27 mouse cellular contexts compared by ENCODE assay signal in genomic region chr17:72760937-72761336, GRCm38 (mm10).
DNase-seq lines count a peak whose midpoint lies in the region; ATAC-seq lines count a peak whose summit lies in the region.
"Had no signal": no experiment of that assay in that cellular context is flagged by ENCODE, and none has a peak within 500 bp of the region (broad histone marks: within the 10 kb centered on the region; RNA-seq: fewer than 3 reads in every experiment).

No protein-coding gene starts in this region.

- DNase-seq in hindbrain, embryonic 11.5 days (ENCODE audit: low spot score): peak; percentile 9
- no peak for DNase-seq in hindbrain, embryonic 10.5 days (ENCODE audit: low spot score)
- peak; percentile 5 for DNase-seq in left cerebral cortex, postnatal 4 days
- DNase-seq in left cerebral cortex, adult 9 months (ENCODE audit: low spot score in 2 of 2): no peak
- peak; percentile 8 for DNase-seq in mesoderm, embryonic 11.5 days (ENCODE audit: low read depth, low spot score)
- no peak for DNase-seq in right cerebral cortex, adult 18-20 months
- DNase-seq in kidney, adult 9 months: no peak
- DNase-seq: adrenal gland, postnatal 36 days; cerebellum, adult 9-10 months; embryo, embryonic 11 days; gastrocnemius, postnatal 10 days; heart, postnatal 10 days; kidney, adult 2 months; kidney, postnatal 4 days; liver; lung, adult 2 months; lung, postnatal 10 days had no signal

- H3K4me2 ChIP-seq in hindbrain, embryonic 11.5 days (replicated peaks; ENCODE audit: low read depth, low read length): no peak overlapping the region
- H3K4me2 ChIP-seq: embryonic facial prominence, embryonic 12.5 days; forebrain, embryonic 15.5 days; heart, embryonic 13.5 days; intestine, embryonic 15.5 days; midbrain, embryonic 15.5 days; neural tube, embryonic 15.5 days had no signal

- no peaks in the 10 kb centered on the region for H3K4me1 ChIP-seq in hindbrain, embryonic 11.5 days (replicated peaks; ENCODE audit: control insufficient read depth, insufficient read depth, low read length)
- no peaks in the 10 kb centered on the region for H3K4me1 ChIP-seq in hindbrain, embryonic 10.5 days (replicated peaks)
- H3K4me1 ChIP-seq: embryonic facial prominence, embryonic 12.5 days; forebrain, embryonic 15.5 days; heart, embryonic 13.5 days; intestine, embryonic 15.5 days; midbrain, embryonic 15.5 days; neural tube, embryonic 15.5 days had no signal

- no peaks in the 10 kb centered on the region for H3K27me3 ChIP-seq in hindbrain, embryonic 11.5 days (ENCODE audit: control insufficient read depth, insufficient read depth, low read length)
- H3K27me3 ChIP-seq in hindbrain, embryonic 10.5 days (ENCODE audit: insufficient read depth, poor library complexity, severe bottlenecking): no peaks in the 10 kb centered on the region
- H3K27me3 ChIP-seq: embryonic facial prominence, embryonic 12.5 days; forebrain, embryonic 15.5 days; heart, embryonic 13.5 days; intestine, embryonic 15.5 days; midbrain, embryonic 15.5 days; neural tube, embryonic 15.5 days had no signal

- 68% methylated on average over 3 of the region's 3 CpGs for WGBS in hindbrain, embryonic 11.5 days
- WGBS in hindbrain, embryonic 10.5 days: 64% methylated on average over 3 of the region's 3 CpGs

- no peak overlapping the region for H3K27ac ChIP-seq in hindbrain, embryonic 11.5 days (ENCODE audit: low read depth, low read length)
- H3K27ac ChIP-seq in hindbrain, embryonic 10.5 days: no peak overlapping the region
- H3K27ac ChIP-seq: embryonic facial prominence, embryonic 12.5 days; forebrain, embryonic 15.5 days; heart, embryonic 13.5 days; intestine, embryonic 15.5 days; kidney, postnatal 0 days; liver, embryonic 14.5 days; macrophage; midbrain, embryonic 15.5 days; neural tube, embryonic 15.5 days had no signal

- H3K9me3 ChIP-seq in hindbrain, embryonic 11.5 days (ENCODE audit: control insufficient read depth, low read length): no peaks in the 10 kb centered on the region
- no peaks in the 10 kb centered on the region for H3K9me3 ChIP-seq in hindbrain, embryonic 10.5 days
- H3K9me3 ChIP-seq: embryonic facial prominence, embryonic 12.5 days; forebrain, embryonic 15.5 days; intestine, embryonic 15.5 days; midbrain, embryonic 15.5 days; neural tube, embryonic 15.5 days had no signal

- intact Hi-C loops in left cerebral cortex, postnatal 4 days (cut with DNase I): no loop called here

- H3K4me3 ChIP-seq in hindbrain, embryonic 11.5 days (ENCODE audit: low read depth, low read length): no peak overlapping the region
- H3K4me3 ChIP-seq in hindbrain, embryonic 10.5 days: no peak overlapping the region
- H3K4me3 ChIP-seq: embryonic facial prominence, embryonic 12.5 days; forebrain, embryonic 15.5 days; heart, embryonic 13.5 days; intestine, embryonic 15.5 days; midbrain, embryonic 15.5 days; neural tube, embryonic 15.5 days had no signal

- no peaks in the 10 kb centered on the region for H3K36me3 ChIP-seq in hindbrain, embryonic 11.5 days (ENCODE audit: control insufficient read depth, insufficient read depth, low read length)
- no peaks in the 10 kb centered on the region for H3K36me3 ChIP-seq in hindbrain, embryonic 10.5 days
- H3K36me3 ChIP-seq: embryonic facial prominence, embryonic 12.5 days; forebrain, embryonic 15.5 days; heart, embryonic 13.5 days; intestine, embryonic 15.5 days; midbrain, embryonic 15.5 days; neural tube, embryonic 15.5 days had no signal

- no peak for ATAC-seq in hindbrain, embryonic 11.5 days (ENCODE audit: low FRiP score)
- ATAC-seq: CD4-positive, CD25-positive, alpha-beta regulatory T cell, adult 4 months; forebrain, embryonic 15.5 days; intestine, embryonic 15.5 days; midbrain, embryonic 15.5 days had no signal

- H3K9ac ChIP-seq in hindbrain, embryonic 11.5 days (ENCODE audit: low read depth, low read length): no peak overlapping the region
- H3K9ac ChIP-seq: embryonic facial prominence, embryonic 12.5 days; forebrain, embryonic 15.5 days; heart, embryonic 13.5 days; intestine, embryonic 15.5 days; liver, embryonic 14.5 days; midbrain, embryonic 15.5 days; neural tube, embryonic 15.5 days had no signal

Comparison
In these comparisons a context has a peak if more than half of its experiments do, and no peak if none do; other contexts are left out.
1. DNase-seq: peak in hindbrain, embryonic 11.5 days (single experiment), left cerebral cortex, postnatal 4 days (single experiment) and mesoderm, embryonic 11.5 days (single experiment); none in hindbrain, embryonic 10.5 days (single experiment), left cerebral cortex, adult 9 months (0 of 2), right cerebral cortex, adult 18-20 months (single experiment) and kidney, adult 9 months (single experiment).